Mouse (Mus musculus): ENCODE results near the gene Aqp11. TPM values are rescaled to one million over a fixed set of nuclear protein-coding genes. Genes with fewer than 3 reads are reported as not detected.

Aqp11 gene
- polyA plus RNA-seq (2012; ENCODE audit: insufficient read depth, insufficient read length, missing spikeins) = 3.3 and 4.6 TPM in 2 replicates

- peak within 1 kb of the TSS; percentile 14; the same call in 1 of the 2 replicates for H3K27ac ChIP-seq (replicated peaks; ENCODE audit: low read depth, low read length)
Observed at GRCm38 (mm10) chr7:97737638-97738456, at the start of gene Aqp11. Gene Aqp11, minus strand, starts transcription at chr7:97738289.

DNA sequence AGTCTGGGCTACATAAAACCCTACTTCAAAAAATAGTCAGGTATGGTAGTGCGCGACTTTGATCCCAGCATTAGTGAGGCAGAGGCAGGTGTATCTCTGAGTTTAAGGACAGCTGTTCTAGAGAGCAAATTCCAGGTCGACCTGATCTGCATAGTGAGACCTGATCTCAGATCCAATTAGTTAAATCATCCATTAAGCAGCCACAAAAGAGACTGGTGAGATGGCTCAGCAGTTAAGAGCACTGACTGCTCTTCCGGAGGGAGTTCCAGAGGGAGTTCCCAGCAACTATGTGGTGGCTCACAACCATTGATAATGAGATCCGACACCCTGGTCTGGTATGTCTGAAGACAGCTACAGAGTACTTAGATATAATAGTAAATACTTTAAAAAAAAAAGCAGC is 45.4 kb upstream of the Aqp11 start:
- H3K4me1 ChIP-seq (ENCODE audit: control insufficient read depth, insufficient read depth, insufficient read length, low read length) = no peaks in the 10 kb centered on the region
- H3K4me3 ChIP-seq (ENCODE audit: insufficient read depth, low read depth, low read length) = no peak overlapping the region
- no peak overlapping the region for H3K27ac ChIP-seq (replicated peaks; ENCODE audit: low read depth, low read length)

More at GRCm38 (mm10) chr7:97737638-97738456, at the start of gene Aqp11:
- peaks cover 11% of the 10 kb centered on the region for H3K4me1 ChIP-seq (ENCODE audit: control insufficient read depth, insufficient read depth, insufficient read length, low read length)
- H3K4me3 ChIP-seq (ENCODE audit: insufficient read depth, low read depth, low read length) = peak within 1 kb of the TSS; percentile 87

GRCm38 (mm10) chr7:97781496-97781895 is 43.4 kb upstream of the Aqp11 start:
- Histone ChIP-seq H3K4me3 (ENCODE audit: insufficient read depth, low read depth, low read length) (no peak overlapping the region), H3K27ac (replicated peaks; ENCODE audit: low read depth, low read length) (no peak overlapping the region), H3K4me1 (ENCODE audit: control insufficient read depth, insufficient read depth, insufficient read length, low read length) (no peaks in the 10 kb centered on the region)

DNA sequence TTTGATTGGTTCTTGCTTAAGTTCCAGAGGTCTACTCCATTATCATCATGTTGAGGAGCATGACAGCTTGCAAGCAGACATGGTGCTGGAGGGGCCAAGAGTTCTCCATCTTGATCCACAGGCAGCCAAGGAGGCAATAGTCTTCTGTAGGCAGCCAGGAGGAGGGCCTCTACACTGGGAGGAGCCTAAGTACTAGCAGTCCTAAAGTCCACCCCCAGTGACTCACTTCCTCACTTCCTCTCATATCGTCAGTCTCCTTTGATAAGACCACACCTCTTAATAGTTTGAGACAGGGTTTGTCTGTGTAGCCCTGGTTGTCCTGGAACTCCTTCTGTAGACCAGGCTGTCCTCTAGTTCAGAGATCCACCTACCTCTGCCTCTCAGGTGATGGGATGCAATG is 42.7 kb upstream of the Aqp11 start:
- Histone ChIP-seq H3K27ac (replicated peaks; ENCODE audit: low read depth, low read length) (no peak overlapping the region), H3K4me3 (ENCODE audit: insufficient read depth, low read depth, low read length) (no peak overlapping the region), H3K4me1 (ENCODE audit: control insufficient read depth, insufficient read depth, insufficient read length, low read length) (no peaks in the 10 kb centered on the region)

- Histone ChIP-seq H3K27ac (replicated peaks; ENCODE audit: low read depth, low read length) (no peak overlapping the region), H3K4me1 (ENCODE audit: control insufficient read depth, insufficient read depth, insufficient read length, low read length) (no peaks in the 10 kb centered on the region), H3K4me3 (ENCODE audit: insufficient read depth, low read depth, low read length) (no peak overlapping the region)
Observed at GRCm38 (mm10) chr7:97780222-97780621, 42.1 kb upstream of the Aqp11 start.

- Histone ChIP-seq H3K27ac (replicated peaks; ENCODE audit: low read depth, low read length) (no peak overlapping the region), H3K4me1 (ENCODE audit: control insufficient read depth, insufficient read depth, insufficient read length, low read length) (no peaks in the 10 kb centered on the region), H3K4me3 (ENCODE audit: insufficient read depth, low read depth, low read length) (no peak overlapping the region)
Observed at GRCm38 (mm10) chr7:97777191-97777590, 39.1 kb upstream of the Aqp11 start.

GRCm38 (mm10) chr7:97775923-97776322 is 37.8 kb upstream of the Aqp11 start:
- no peak overlapping the region for H3K27ac ChIP-seq (replicated peaks; ENCODE audit: low read depth, low read length)

GRCm38 (mm10) chr7:97775380-97775779 is 37.3 kb upstream of the Aqp11 start:
- no peak overlapping the region for H3K27ac ChIP-seq (replicated peaks; ENCODE audit: low read depth, low read length)

More at GRCm38 (mm10) chr7:97775923-97776322, 37.8 kb upstream of the Aqp11 start:
- Histone ChIP-seq H3K4me3 (ENCODE audit: insufficient read depth, low read depth, low read length) (no peak overlapping the region), H3K4me1 (ENCODE audit: control insufficient read depth, insufficient read depth, insufficient read length, low read length) (no peaks in the 10 kb centered on the region)

DNA sequence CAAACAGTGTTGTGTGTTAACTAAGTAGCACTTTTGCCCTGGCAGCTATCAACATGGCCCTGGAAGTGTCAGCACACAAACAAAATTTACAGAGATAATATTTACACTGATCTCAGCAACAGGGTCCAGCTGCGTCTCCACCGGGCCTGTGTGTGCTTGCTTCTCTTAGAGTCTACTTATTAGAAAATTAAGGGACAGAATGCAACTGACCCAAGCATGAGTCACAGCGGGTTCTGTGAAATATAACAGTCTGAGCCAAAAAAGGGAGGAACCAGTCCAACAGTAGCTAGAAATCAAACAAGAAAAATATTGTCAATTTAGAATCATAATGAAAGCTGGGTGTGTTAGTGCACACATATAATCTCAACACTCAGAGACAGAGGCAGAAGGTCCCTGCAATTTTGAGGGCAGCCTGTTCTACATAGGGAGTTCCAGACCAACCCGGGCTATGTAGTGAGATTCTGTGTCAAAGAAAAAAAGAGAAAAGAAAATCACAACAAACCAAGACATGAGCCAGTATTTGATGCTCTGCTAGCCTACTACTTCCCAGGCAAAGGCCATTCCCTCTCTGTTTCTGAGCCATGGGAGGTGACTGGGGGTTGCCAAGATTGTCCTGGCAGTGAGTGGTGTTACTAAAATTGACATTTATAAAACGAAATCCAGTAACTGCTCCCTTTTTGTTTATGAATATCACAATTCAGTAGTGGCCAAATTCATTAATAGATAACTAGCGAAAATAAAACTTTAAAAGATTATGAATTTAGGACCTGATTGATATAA is 32.9 kb upstream of the Aqp11 start:
- no peak overlapping the region for H3K27ac ChIP-seq (replicated peaks; ENCODE audit: low read depth, low read length)
- H3K4me1 ChIP-seq (ENCODE audit: control insufficient read depth, insufficient read depth, insufficient read length, low read length) = no peaks in the 10 kb centered on the region
- H3K4me3 ChIP-seq (ENCODE audit: insufficient read depth, low read depth, low read length) = no peak overlapping the region

More at GRCm38 (mm10) chr7:97775380-97775779, 37.3 kb upstream of the Aqp11 start:
- Histone ChIP-seq H3K4me3 (ENCODE audit: insufficient read depth, low read depth, low read length) (no peak overlapping the region), H3K4me1 (ENCODE audit: control insufficient read depth, insufficient read depth, insufficient read length, low read length) (no peaks in the 10 kb centered on the region)

DNA sequence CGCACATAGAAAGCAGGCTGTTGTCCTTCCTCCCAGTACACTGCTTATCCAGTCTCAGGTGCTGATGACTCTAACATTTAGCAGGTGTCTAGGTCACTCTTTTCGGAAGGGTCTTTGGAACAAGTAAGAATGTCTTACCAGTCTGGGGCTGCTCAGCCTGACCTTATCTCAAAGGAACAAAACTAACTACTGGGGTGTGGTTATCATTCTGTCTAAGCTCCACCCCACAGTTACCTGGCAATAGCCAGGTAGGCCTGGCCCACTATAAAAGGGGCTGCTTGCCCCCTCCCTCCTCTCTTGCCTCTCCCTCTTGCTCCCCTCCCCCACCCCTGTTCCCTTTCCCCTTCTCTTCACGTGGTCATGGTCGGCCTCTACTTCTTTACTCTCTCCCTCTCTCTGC is 30.9 kb upstream of the Aqp11 start:
- Histone ChIP-seq H3K27ac (replicated peaks; ENCODE audit: low read depth, low read length) (no peak overlapping the region), H3K4me3 (ENCODE audit: insufficient read depth, low read depth, low read length) (no peak overlapping the region), H3K4me1 (ENCODE audit: control insufficient read depth, insufficient read depth, insufficient read length, low read length) (no peaks in the 10 kb centered on the region)

GRCm38 (mm10) chr7:97767841-97768240 is 29.8 kb upstream of the Aqp11 start:
- Histone ChIP-seq H3K4me3 (ENCODE audit: insufficient read depth, low read depth, low read length) (no peak overlapping the region), H3K27ac (replicated peaks; ENCODE audit: low read depth, low read length) (no peak overlapping the region), H3K4me1 (ENCODE audit: control insufficient read depth, insufficient read depth, insufficient read length, low read length) (no peaks in the 10 kb centered on the region)

- no peaks in the 10 kb centered on the region for H3K4me1 ChIP-seq (ENCODE audit: control insufficient read depth, insufficient read depth, insufficient read length, low read length)
- H3K4me3 ChIP-seq (ENCODE audit: insufficient read depth, low read depth, low read length) = no peak overlapping the region
- H3K27ac ChIP-seq (replicated peaks; ENCODE audit: low read depth, low read length) = no peak overlapping the region
Observed at GRCm38 (mm10) chr7:97766406-97767166, 28.5 kb upstream of the Aqp11 start.

DNA sequence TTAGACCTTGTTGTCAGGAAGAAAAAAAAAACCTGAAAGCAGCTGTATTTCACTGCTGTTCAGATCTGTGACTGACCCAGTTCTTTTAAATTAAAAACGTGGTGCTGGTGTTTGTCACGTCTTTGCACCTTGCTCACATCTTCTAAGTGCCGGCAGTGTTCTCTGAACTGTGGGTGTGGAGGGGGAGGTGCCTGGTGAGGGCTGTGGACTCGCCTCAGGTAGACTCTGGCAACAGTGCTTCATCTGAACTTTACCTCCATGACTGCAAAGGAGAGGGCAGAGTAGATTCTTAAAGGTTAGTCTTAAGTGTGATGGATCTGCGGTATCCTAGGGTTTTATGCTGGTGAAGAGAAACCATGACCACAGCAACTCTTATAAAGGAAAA is 27.9 kb upstream of the Aqp11 start:
- Histone ChIP-seq H3K4me1 (ENCODE audit: control insufficient read depth, insufficient read depth, insufficient read length, low read length) (no peaks in the 10 kb centered on the region), H3K27ac (replicated peaks; ENCODE audit: low read depth, low read length) (no peak overlapping the region), H3K4me3 (ENCODE audit: insufficient read depth, low read depth, low read length) (no peak overlapping the region)

DNA sequence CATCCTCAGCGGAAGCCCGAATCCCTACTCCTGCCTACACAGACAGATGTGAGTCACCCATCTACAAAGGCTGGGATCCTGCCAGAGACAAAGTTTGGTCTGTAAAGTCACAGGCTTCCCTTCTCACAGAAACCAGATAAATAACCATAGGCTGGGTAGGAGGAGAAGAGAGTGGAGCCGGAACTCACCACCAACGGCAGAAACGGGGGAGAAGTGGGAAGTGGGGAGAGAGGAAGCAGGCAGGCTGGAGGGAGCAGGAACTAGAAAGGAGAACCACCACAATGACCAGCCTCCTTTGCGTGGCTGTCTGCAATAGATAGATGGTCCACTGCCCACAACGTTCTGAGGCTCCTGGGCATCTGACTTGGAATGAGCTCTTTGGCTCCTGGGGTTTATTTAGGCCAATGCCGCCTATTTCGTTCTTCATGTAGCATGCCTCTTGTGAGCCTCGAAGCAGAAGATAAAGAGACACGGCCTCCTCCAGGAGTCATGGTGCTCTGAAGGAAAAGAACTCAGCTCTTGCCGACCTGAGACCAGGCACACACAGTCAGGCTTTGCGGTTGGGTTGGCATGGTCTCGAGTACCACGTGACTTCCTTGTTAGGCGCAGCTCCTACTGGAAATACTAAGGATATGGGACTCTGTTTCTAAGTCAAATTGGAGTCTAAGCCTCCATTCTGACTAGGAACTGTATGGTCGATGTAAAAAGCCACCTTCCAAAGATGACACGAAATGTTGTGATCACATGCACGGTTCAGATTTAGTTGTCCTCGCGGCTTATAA is 27.3 kb upstream of the Aqp11 start:
- Histone ChIP-seq H3K4me3 (ENCODE audit: insufficient read depth, low read depth, low read length) (no peak overlapping the region), H3K27ac (replicated peaks; ENCODE audit: low read depth, low read length) (no peak overlapping the region), H3K4me1 (ENCODE audit: control insufficient read depth, insufficient read depth, insufficient read length, low read length) (no peaks in the 10 kb centered on the region)
